Mouse (Mus musculus): Measurements from ENCODE around the gene Rasip1. TPM values are rescaled to one million over a fixed set of nuclear protein-coding genes. Genes with fewer than 3 reads are reported as not detected.
"Not testable (repeated sequence)": the region's sequence is repeated elsewhere in the genome, so short reads cannot be mapped to it uniquely, and the experiment has no call there.

The Rasip1 gene
- polyA plus RNA-seq, 1 experiment, result 3.0 TPM

DNA sequence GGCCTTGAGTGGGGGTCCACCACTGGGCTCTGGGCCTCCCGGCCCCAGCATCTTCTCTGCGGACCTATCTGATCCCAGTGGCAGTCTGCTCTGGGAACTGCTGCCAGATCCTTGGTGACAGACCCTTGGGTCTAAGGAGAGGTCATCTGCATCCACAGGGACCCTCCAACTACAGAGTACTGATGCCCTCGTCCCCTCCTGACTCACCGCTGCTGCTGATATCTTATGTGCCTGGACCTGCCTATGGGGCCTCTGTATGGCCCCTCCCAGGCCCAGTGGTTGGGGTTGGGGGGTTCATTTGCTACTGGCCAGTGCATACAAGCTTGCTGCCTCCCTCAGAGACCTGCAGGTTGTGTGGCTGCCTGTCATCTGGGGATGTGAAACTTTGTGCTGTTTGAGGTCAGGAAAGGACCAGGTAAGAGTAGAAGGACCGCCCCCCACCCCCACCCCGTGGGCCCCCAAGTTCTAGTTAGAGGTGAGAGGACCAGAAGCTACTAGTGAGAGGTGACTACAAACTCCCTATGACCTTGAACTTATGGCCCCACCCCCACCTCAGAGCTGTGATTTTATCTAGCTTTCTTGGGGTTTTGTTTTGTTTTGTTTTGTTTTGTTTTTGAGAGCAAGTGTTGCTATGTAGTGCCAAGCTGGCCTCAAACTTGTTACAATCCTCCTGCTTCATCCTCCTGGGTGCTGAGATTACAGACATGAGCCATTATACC lies 17.7 kb downstream of the Rasip1 start:
- Histone ChIP-seq H3K4me1 (ENCODE audit: control insufficient read depth, insufficient read depth, low read length) (no peaks in the 10 kb centered on the region), H3K4me3 (ENCODE audit: low read depth, low read length) (no peak overlapping the region), H3K36me3 (ENCODE audit: control insufficient read depth, insufficient read depth, low read length, poor library complexity, severe bottlenecking) (no peaks in the 10 kb centered on the region), H3K27me3 (ENCODE audit: control insufficient read depth, insufficient read depth, low read length, poor library complexity, severe bottlenecking) (no peaks in the 10 kb centered on the region), H3K9me3 (replicated peaks; ENCODE audit: control insufficient read depth, insufficient read depth, low read length, poor library complexity, severe bottlenecking) (no peaks in the 10 kb centered on the region), H3K9ac (ENCODE audit: low read depth, poor library complexity, severe bottlenecking) (peak overlapping the region; percentile 19), H3K27ac (ENCODE audit: insufficient read depth, low read length) (no peak overlapping the region)
- TF ChIP-seq CTCF (IDR thresholded peaks at IDR 0.05; ENCODE audit: low read depth, low read length) (no peak), POLR2A (IDR thresholded peaks at IDR 0.05; ENCODE audit: insufficient read depth, low read length) (no peak), EP300 (IDR thresholded peaks at IDR 0.05; ENCODE audit: insufficient read depth, low read depth, low read length) (no peak)

DNA sequence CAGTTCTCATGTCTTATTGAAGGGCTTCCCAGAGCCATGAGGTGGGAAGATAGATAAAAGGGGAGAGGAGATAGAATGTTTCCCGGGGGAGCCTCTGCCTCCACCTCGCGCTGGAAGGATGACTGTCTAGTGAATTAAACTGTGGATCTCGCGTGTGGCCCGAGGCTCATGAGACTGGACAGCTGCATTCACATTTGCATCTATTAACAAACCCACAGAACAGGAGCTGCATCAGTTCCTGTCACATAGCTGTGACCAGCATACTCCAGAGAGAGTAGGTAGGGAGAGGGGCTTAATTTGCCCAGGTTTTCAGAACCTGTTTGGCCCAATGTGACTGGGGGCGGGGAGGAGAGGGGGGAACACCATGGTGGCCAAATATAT lies 18.3 kb downstream of the Rasip1 start:
- H3K27ac ChIP-seq (ENCODE audit: insufficient read depth, low read length), result no peak overlapping the region
- H3K27me3 ChIP-seq (ENCODE audit: control insufficient read depth, insufficient read depth, low read length, poor library complexity, severe bottlenecking), result no peaks in the 10 kb centered on the region
- H3K36me3 ChIP-seq (ENCODE audit: control insufficient read depth, insufficient read depth, low read length, poor library complexity, severe bottlenecking), result no peaks in the 10 kb centered on the region
- no peak overlapping the region for H3K4me3 ChIP-seq (ENCODE audit: low read depth, low read length)
- no peak overlapping the region for H3K9ac ChIP-seq (ENCODE audit: low read depth, poor library complexity, severe bottlenecking)
- no peaks in the 10 kb centered on the region for H3K4me1 ChIP-seq (ENCODE audit: control insufficient read depth, insufficient read depth, low read length)
- H3K9me3 ChIP-seq (replicated peaks; ENCODE audit: control insufficient read depth, insufficient read depth, low read length, poor library complexity, severe bottlenecking), result no peaks in the 10 kb centered on the region
- TF ChIP-seq POLR2A (IDR thresholded peaks at IDR 0.05; ENCODE audit: insufficient read depth, low read length), result no peak
- TF ChIP-seq CTCF (IDR thresholded peaks at IDR 0.05; ENCODE audit: low read depth, low read length), result no peak
- TF ChIP-seq EP300 (IDR thresholded peaks at IDR 0.05; ENCODE audit: insufficient read depth, low read depth, low read length), result no peak

DNA sequence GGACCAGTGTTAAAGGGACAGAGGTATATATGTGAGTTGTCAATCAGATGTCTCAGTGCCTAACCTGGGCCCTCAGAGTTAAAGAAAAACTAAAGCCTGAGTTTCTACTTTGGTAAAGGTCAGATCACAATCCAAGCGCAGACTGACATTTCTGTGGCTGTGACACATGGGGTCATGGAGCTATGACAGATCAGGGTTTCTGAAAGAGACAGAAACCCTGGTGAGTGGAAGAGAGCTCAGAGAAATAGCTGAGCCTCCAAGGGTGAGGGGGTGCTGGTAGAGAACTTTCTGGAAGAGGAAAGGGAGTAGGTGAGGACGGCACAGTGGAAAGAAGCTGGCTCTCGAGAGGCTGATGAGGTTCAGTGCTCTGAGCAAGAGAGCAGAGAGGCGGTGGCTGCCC lies 19.4 kb downstream of the Rasip1 start:
- Histone ChIP-seq H3K4me3 (ENCODE audit: low read depth, low read length) (no peak overlapping the region), H3K9ac (ENCODE audit: low read depth, poor library complexity, severe bottlenecking) (no peak overlapping the region), H3K27me3 (ENCODE audit: control insufficient read depth, insufficient read depth, low read length, poor library complexity, severe bottlenecking) (no peaks in the 10 kb centered on the region), H3K9me3 (replicated peaks; ENCODE audit: control insufficient read depth, insufficient read depth, low read length, poor library complexity, severe bottlenecking) (no peaks in the 10 kb centered on the region), H3K4me1 (ENCODE audit: control insufficient read depth, insufficient read depth, low read length) (no peaks in the 10 kb centered on the region), H3K27ac (ENCODE audit: insufficient read depth, low read length) (no peak overlapping the region), H3K36me3 (ENCODE audit: control insufficient read depth, insufficient read depth, low read length, poor library complexity, severe bottlenecking) (no peaks in the 10 kb centered on the region)
- TF ChIP-seq EP300 (IDR thresholded peaks at IDR 0.05; ENCODE audit: insufficient read depth, low read depth, low read length), result no peak
- no peak for TF ChIP-seq POLR2A (IDR thresholded peaks at IDR 0.05; ENCODE audit: insufficient read depth, low read length)
- TF ChIP-seq CTCF (IDR thresholded peaks at IDR 0.05; ENCODE audit: low read depth, low read length), result no peak

DNA sequence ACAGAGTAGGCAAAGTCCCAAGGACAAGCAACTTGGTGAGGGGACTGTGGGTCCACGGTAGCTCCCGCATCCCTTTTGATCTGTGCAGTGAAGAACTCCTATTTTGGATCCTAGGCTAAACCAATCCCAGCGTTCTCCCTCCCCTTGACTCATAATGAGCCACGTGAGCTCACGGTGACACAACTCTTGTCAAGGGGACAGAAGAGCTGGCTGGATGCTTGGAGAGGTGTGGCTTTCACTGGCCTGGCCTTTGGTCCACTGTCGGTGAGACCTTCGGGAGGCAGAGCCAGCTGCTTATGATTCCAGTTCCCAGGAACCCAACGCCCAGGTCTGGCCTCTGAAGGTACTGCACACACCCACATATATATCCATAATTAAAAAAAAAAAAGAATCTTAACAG lies 22.1 kb downstream of the Rasip1 start:
- H3K9ac ChIP-seq (ENCODE audit: low read depth, poor library complexity, severe bottlenecking), result no peak overlapping the region
- H3K36me3 ChIP-seq (ENCODE audit: control insufficient read depth, insufficient read depth, low read length, poor library complexity, severe bottlenecking), result no peaks in the 10 kb centered on the region
- H3K9me3 ChIP-seq (replicated peaks; ENCODE audit: control insufficient read depth, insufficient read depth, low read length, poor library complexity, severe bottlenecking), result no peaks in the 10 kb centered on the region
- H3K27ac ChIP-seq (ENCODE audit: insufficient read depth, low read length), result no peak overlapping the region
- no peaks in the 10 kb centered on the region for H3K27me3 ChIP-seq (ENCODE audit: control insufficient read depth, insufficient read depth, low read length, poor library complexity, severe bottlenecking)
- H3K4me1 ChIP-seq (ENCODE audit: control insufficient read depth, insufficient read depth, low read length), result no peaks in the 10 kb centered on the region
- TF ChIP-seq CTCF (IDR thresholded peaks at IDR 0.05; ENCODE audit: low read depth, low read length) (no peak), EP300 (IDR thresholded peaks at IDR 0.05; ENCODE audit: insufficient read depth, low read depth, low read length) (no peak), POLR2A (IDR thresholded peaks at IDR 0.05; ENCODE audit: insufficient read depth, low read length) (no peak)
- H3K4me3 ChIP-seq (ENCODE audit: low read depth, low read length), result no peak overlapping the region

DNA sequence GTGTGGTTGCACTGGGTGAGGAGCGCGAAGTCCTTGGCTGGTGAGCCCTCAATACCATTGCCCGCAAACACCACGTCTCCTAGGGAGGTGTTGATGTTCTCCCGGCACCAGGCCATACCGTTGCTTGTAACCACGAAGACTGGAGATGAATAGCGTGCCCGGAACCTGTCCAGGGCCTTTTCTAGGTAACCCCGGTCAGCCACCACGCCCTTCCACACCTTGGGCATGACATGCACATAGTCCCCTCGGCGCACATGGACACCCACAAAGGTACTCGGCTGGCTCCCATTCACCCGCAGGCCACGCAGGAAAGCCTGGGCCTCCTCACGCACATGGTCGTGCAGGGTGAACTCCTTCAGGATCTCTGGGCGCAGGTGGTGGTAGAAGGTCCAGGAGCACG lies 23.2 kb downstream of the Rasip1 start:
- H3K4me1 ChIP-seq (ENCODE audit: control insufficient read depth, insufficient read depth, low read length); H3K27me3 ChIP-seq (ENCODE audit: control insufficient read depth, insufficient read depth, low read length, poor library complexity, severe bottlenecking); H3K4me3 ChIP-seq (ENCODE audit: low read depth, low read length); H3K9ac ChIP-seq (ENCODE audit: low read depth, poor library complexity, severe bottlenecking); H3K36me3 ChIP-seq (ENCODE audit: control insufficient read depth, insufficient read depth, low read length, poor library complexity, severe bottlenecking); H3K9me3 ChIP-seq (replicated peaks; ENCODE audit: control insufficient read depth, insufficient read depth, low read length, poor library complexity, severe bottlenecking); H3K27ac ChIP-seq (ENCODE audit: insufficient read depth, low read length): not testable (repeated sequence)

DNA sequence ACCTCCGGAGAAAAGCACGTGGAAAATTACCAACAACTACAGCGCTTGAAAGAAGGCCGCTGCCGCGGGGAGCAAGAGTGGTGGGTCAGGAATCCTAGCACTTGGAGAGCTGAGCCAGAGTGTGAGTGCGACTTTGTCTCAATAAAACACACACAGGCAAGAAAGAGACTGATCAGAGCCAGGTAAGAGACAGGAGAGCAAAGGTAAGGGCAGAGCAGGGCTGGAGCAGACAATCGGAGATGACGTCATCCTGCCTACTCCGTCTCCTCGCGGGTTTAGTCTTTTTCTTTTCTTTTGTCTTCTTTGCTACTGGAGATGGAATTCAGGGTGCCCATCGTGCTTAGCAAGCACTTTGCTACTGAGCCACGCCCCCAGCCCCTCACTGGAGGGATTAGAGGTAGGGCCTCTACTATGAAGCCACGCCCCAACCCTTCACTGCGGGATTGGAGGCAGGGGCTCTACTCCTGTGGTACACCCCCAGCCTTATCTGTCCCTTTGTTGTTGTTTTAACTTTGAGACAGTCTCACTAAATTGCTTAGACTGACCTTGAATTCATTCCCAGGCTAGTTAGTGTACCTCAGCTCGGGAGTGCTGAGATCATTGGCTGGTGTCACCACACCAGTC lies 27.2 kb downstream of the Rasip1 start:
- Histone ChIP-seq H3K4me1 (ENCODE audit: control insufficient read depth, insufficient read depth, low read length) (peaks cover 3% of the 10 kb centered on the region), H3K36me3 (ENCODE audit: control insufficient read depth, insufficient read depth, low read length, poor library complexity, severe bottlenecking) (no peaks in the 10 kb centered on the region), H3K27me3 (ENCODE audit: control insufficient read depth, insufficient read depth, low read length, poor library complexity, severe bottlenecking) (no peaks in the 10 kb centered on the region), H3K4me3 (ENCODE audit: low read depth, low read length) (peak overlapping the region; percentile 38), H3K9ac (ENCODE audit: low read depth, poor library complexity, severe bottlenecking) (peak overlapping the region; percentile 29), H3K27ac (ENCODE audit: insufficient read depth, low read length) (peak overlapping the region; percentile 64; the same call in 1 of the 2 replicates), H3K9me3 (replicated peaks; ENCODE audit: control insufficient read depth, insufficient read depth, low read length, poor library complexity, severe bottlenecking) (0 out of 2 replicates have a peak, but pooled peaks cover 3% of the 10 kb centered on the region)
- TF ChIP-seq CTCF (IDR thresholded peaks at IDR 0.05; ENCODE audit: low read depth, low read length), result no peak
- TF ChIP-seq POLR2A (IDR thresholded peaks at IDR 0.05; ENCODE audit: insufficient read depth, low read length), result no peak
- no peak for TF ChIP-seq EP300 (IDR thresholded peaks at IDR 0.05; ENCODE audit: insufficient read depth, low read depth, low read length)

Data from ES-Bruce4 (cell line).